Mouse (Mus musculus): ENCODE measurements around the gene Lrrc25. TPM values are rescaled to one million over a fixed set of nuclear protein-coding genes. Genes with fewer than 3 reads are reported as not detected.

Lrrc25 gene
- polyA plus RNA-seq, 1 experiment from 2014 or later, result 1.3 TPM

GRCm38 (mm10) chr8:70607603-70607897, 8.4 kb upstream of the Lrrc25 start:
- H3K4me2 ChIP-seq (ENCODE audit: low read length), result peak overlapping the region; percentile 99
- peaks cover 6% of the 10 kb centered on the region; the same call in 1 of the 2 replicates for H3K36me3 ChIP-seq (ENCODE audit: control insufficient read depth, insufficient read depth, low read length)
- H3K27ac ChIP-seq (replicated peaks in 1 of 2; ENCODE audit: control insufficient read depth in 1 of 2, insufficient read depth in 1 of 2, low read depth in 2 of 2, low read length in 2 of 2), result peak overlapping the region in 1 of 2 experiments; percentile 94; a peak in 1 of 4 replicates
- 32% methylated on average over 6 of the region's 6 CpGs for WGBS
- H3K9me3 ChIP-seq (ENCODE audit: control insufficient read depth, low read length), result no peaks in the 10 kb centered on the region
- H3K9ac ChIP-seq (ENCODE audit: low read length), result peak overlapping the region; percentile 82
- no peak for ATAC-seq (ENCODE audit: insufficient number of reproducible peaks, insufficient read depth, low FRiP score, low read depth)
- peaks cover 20 to 26% of the 10 kb centered on the region in 2 experiments; a peak in 3 of 4 replicates for H3K4me1 ChIP-seq (ENCODE audit: control insufficient read depth in 2 of 2, insufficient read depth in 2 of 2, low read length in 2 of 2)
- H3K4me3 ChIP-seq (ENCODE audit: control insufficient read depth in 1 of 2, insufficient read depth in 1 of 2, low read depth in 1 of 2, low read length in 2 of 2), result peak overlapping the region; percentile 64 to 94
- H3K27me3 ChIP-seq (ENCODE audit: control insufficient read depth, insufficient read depth, low read length), result no peaks in the 10 kb centered on the region

DNA sequence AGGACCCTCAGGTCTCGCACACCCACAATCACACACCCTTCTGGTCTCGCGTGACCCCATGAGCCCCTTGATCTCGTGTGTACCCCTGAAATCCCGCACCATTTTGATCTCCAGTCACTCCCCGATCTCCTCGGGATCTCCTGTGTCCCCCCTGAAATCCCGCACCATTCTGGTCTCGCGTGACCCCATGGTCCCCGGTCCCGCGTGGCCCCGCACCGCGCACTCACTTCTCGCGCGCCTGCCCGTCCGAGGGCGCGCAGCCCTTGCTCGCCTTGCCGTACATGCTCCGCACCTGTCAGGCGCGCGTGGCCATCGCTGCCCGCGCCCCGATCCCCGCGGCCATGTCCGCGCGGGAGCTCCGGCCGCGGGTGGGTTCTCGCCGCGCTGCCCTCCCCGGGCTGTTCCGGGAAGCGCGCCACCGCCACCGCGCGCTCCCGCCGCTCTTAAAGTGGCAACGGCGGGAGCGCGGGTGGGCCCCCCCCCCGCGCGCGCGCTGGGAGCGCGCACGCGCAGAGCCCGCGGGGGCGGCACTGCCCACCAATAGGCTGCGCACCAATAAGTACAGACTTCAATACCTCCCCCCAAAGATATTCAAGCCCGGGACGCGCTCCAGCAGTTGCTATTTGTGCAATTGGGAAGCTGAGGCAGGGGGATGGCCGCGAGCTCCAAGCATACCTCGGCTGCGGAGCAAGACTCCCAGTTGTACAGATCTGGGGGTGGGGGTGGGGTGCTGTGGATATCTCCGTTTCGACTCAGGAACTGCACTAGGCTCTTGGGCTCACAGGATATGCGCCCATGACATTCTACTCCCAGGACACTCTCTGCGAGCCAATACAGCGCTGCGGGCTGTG, 7.8 kb upstream of the Lrrc25 start:
- H3K36me3 ChIP-seq (ENCODE audit: control insufficient read depth, insufficient read depth, low read length), result no peaks in the 10 kb centered on the region
- ATAC-seq (ENCODE audit: insufficient number of reproducible peaks, insufficient read depth, low FRiP score, low read depth), result no peak
- H3K27ac ChIP-seq (replicated peaks in 1 of 2; ENCODE audit: control insufficient read depth in 1 of 2, insufficient read depth in 1 of 2, low read depth in 2 of 2, low read length in 2 of 2), result peak overlapping the region; percentile 82 to 94
- H3K4me2 ChIP-seq (ENCODE audit: low read length), result peak overlapping the region; percentile 99
- peak overlapping the region; percentile 82 for H3K9ac ChIP-seq (ENCODE audit: low read length)
- H3K4me1 ChIP-seq (ENCODE audit: control insufficient read depth in 2 of 2, insufficient read depth in 2 of 2, low read length in 2 of 2), result peaks cover 20 to 26% of the 10 kb centered on the region in 2 experiments; a peak in 3 of 4 replicates
- peak overlapping the region; percentile 64 to 94 for H3K4me3 ChIP-seq (ENCODE audit: control insufficient read depth in 1 of 2, insufficient read depth in 1 of 2, low read depth in 1 of 2, low read length in 2 of 2)
- WGBS, result 2% methylated on average over 83 of the region's 84 CpGs
- no peaks in the 10 kb centered on the region for H3K27me3 ChIP-seq (ENCODE audit: control insufficient read depth, insufficient read depth, low read length)
- H3K9me3 ChIP-seq (ENCODE audit: control insufficient read depth, low read length), result no peaks in the 10 kb centered on the region

DNA sequence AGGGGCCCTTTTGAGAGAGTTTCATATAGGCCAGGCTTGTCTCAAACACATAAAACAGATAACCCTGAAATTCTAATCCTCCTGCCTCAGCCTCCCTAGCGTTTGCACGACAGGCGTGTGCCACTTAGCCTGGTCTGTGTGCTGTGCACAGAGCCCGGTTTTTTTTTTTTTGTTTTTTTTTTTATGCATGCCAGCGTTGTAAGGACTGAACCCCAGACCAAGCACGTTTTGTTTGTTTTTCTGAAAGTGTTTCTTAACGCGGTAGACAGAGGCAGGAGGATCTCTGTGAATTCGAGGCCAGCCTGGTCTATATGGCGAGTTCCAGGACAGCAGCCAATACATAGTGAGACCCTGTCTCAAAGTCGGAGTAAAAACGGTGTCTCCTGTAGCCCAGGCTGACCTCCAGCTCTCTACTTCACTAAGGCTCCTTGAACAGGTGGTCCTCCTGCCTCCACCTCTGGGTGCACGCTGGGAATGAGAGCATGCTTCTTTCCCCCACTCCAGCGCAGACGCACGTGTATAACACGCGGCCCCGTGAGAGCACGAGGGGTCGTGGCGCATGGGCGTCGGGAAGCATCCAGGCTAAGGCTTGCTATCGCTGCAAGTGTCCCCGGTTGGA, 7.1 kb upstream of the Lrrc25 start, which contains the start of gene Ssbp4:
TSS of gene Ssbp4 (minus strand) at position 124 of the 619 bp plus-strand sequence.
- Histone ChIP-seq H3K27ac (replicated peaks in 1 of 2; ENCODE audit: control insufficient read depth in 1 of 2, insufficient read depth in 1 of 2, low read depth in 2 of 2, low read length in 2 of 2) (peak within 1 kb of the TSS; percentile 94 to 98), H3K9me3 (ENCODE audit: control insufficient read depth, low read length) (no peaks in the 10 kb centered on the region), H3K4me3 (ENCODE audit: control insufficient read depth in 1 of 2, insufficient read depth in 1 of 2, low read depth in 1 of 2, low read length in 2 of 2) (peak within 1 kb of the TSS; percentile 64 to 94), H3K4me2 (ENCODE audit: low read length) (peak within 1 kb of the TSS; percentile 99), H3K27me3 (ENCODE audit: control insufficient read depth, insufficient read depth, low read length) (no peaks in the 10 kb centered on the region), H3K4me1 (ENCODE audit: control insufficient read depth in 2 of 2, insufficient read depth in 2 of 2, low read length in 2 of 2) (peaks cover 20 to 26% of the 10 kb centered on the region in 2 experiments; a peak in 3 of 4 replicates), H3K9ac (ENCODE audit: low read length) (peak within 1 kb of the TSS; percentile 82), H3K36me3 (ENCODE audit: control insufficient read depth, insufficient read depth, low read length) (no peaks in the 10 kb centered on the region)
- no peak; the same call in 1 of the 2 replicates for ATAC-seq (ENCODE audit: insufficient number of reproducible peaks, insufficient read depth, low FRiP score, low read depth)
- WGBS, result 4% methylated on average over 26 of the region's 26 CpGs

DNA sequence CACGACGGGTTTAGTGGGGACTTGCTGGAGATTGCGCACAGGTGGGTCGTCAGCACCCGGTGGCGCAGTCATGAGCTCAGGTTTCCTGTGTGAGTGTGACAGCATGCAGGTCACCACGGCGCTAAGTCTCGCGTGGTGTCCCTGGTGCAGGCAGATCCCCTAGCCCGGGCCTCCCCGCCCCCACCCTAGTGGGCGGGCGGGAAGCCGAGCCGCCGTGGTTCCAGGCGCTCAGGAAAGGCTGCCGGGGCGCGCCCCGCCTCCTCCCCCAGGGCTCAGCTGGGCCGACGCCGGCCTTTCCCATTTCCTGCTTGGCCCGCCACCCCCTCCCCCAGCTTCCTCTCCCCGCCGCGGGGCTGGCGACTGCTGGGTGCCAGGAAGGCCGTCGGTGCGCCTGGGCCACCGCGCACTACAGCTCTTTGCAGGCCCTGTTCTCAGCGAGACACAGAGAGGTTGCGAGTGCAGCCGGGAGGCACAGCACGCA, 6.5 kb upstream of the Lrrc25 start:
- Histone ChIP-seq H3K4me2 (ENCODE audit: low read length) (peak overlapping the region; percentile 99), H3K36me3 (ENCODE audit: control insufficient read depth, insufficient read depth, low read length) (no peaks in the 10 kb centered on the region), H3K4me1 (ENCODE audit: control insufficient read depth in 2 of 2, insufficient read depth in 2 of 2, low read length in 2 of 2) (peaks cover 20 to 26% of the 10 kb centered on the region in 2 experiments; a peak in 3 of 4 replicates), H3K27ac (replicated peaks in 1 of 2; ENCODE audit: control insufficient read depth in 1 of 2, insufficient read depth in 1 of 2, low read depth in 2 of 2, low read length in 2 of 2) (peak overlapping the region; percentile 94 to 98), H3K9me3 (ENCODE audit: control insufficient read depth, low read length) (no peaks in the 10 kb centered on the region), H3K27me3 (ENCODE audit: control insufficient read depth, insufficient read depth, low read length) (no peaks in the 10 kb centered on the region), H3K9ac (ENCODE audit: low read length) (peak overlapping the region; percentile 77), H3K4me3 (ENCODE audit: control insufficient read depth in 1 of 2, insufficient read depth in 1 of 2, low read depth in 1 of 2, low read length in 2 of 2) (peak overlapping the region; percentile 54 to 64)
- WGBS, result 1% methylated on average over 32 of the region's 39 CpGs
- ATAC-seq (ENCODE audit: insufficient number of reproducible peaks, insufficient read depth, low FRiP score, low read depth), result peak; percentile 72

DNA sequence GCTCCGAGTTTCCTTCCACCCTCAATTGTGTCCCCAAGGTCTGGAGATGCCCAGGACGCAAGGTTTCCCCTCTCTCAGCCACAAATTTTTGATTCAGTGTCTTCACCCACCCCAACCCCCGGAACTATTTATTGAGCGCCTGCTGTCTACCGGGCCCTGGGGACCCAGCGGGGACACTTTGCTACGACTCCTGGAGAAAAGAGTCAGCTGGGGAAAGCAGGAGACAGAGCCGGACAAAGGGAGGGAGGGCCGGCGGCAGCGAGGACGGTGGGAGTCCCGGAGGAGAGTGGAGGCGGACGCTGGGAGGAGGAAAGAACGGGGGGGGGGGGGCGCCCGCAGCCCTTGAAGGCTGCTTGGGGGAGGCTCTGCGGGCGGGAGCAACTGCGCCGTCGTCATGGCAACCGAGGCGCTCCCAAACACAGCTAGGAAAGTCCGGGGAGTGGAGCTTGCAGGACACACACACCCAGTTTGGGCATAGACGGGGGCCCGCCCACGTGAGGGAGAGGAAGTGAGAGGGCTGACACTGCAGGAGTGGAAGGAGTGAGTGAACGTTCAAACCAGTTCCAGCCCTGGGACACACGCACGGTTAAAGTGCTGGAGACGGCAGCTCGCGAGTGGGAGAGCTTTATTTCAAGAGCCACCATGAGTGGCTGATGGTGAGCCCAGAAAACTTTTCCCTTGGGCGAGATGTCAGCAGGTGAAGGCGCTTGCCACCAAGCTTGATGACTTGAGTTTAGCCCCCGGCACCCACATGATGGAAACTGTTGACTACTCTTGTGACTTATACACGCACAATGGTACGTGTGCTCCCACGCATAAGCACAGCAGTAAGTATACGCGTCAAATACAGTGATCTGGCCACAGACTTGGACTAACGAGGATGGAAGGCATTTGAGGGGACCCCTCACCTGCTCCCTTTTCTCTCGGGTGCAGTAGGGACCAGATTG, 5.8 kb upstream of the Lrrc25 start:
- Histone ChIP-seq H3K9me3 (ENCODE audit: control insufficient read depth, low read length) (no peaks in the 10 kb centered on the region), H3K4me3 (ENCODE audit: control insufficient read depth in 1 of 2, insufficient read depth in 1 of 2, low read depth in 1 of 2, low read length in 2 of 2) (peak overlapping the region; percentile 54 to 64), H3K9ac (ENCODE audit: low read length) (peak overlapping the region; percentile 77), H3K4me1 (ENCODE audit: control insufficient read depth in 2 of 2, insufficient read depth in 2 of 2, low read length in 2 of 2) (peaks cover 20 to 26% of the 10 kb centered on the region in 2 experiments; a peak in 3 of 4 replicates), H3K27ac (replicated peaks in 1 of 2; ENCODE audit: control insufficient read depth in 1 of 2, insufficient read depth in 1 of 2, low read depth in 2 of 2, low read length in 2 of 2) (peak overlapping the region; percentile 94 to 98), H3K4me2 (ENCODE audit: low read length) (peak overlapping the region; percentile 99), H3K27me3 (ENCODE audit: control insufficient read depth, insufficient read depth, low read length) (no peaks in the 10 kb centered on the region), H3K36me3 (ENCODE audit: control insufficient read depth, insufficient read depth, low read length) (no peaks in the 10 kb centered on the region)
- 1% methylated on average over 44 of the region's 45 CpGs for WGBS
- ATAC-seq (ENCODE audit: insufficient number of reproducible peaks, insufficient read depth, low FRiP score, low read depth), result peak; percentile 66

GRCm38 (mm10) chr8:70610796-70611771, 4.9 kb upstream of the Lrrc25 start:
- peak overlapping the region; percentile 99 for H3K4me2 ChIP-seq (ENCODE audit: low read length)
- under 1% methylated on average over 54 of the region's 54 CpGs for WGBS
- peak overlapping the region; percentile 77 for H3K9ac ChIP-seq (ENCODE audit: low read length)
- H3K27ac ChIP-seq (replicated peaks in 1 of 2; ENCODE audit: control insufficient read depth in 1 of 2, insufficient read depth in 1 of 2, low read depth in 2 of 2, low read length in 2 of 2), result peak overlapping the region; percentile 80 to 94; a peak in 3 of 4 replicates
- peaks cover 20 to 26% of the 10 kb centered on the region in 2 experiments; a peak in 3 of 4 replicates for H3K4me1 ChIP-seq (ENCODE audit: control insufficient read depth in 2 of 2, insufficient read depth in 2 of 2, low read length in 2 of 2)
- H3K36me3 ChIP-seq (ENCODE audit: control insufficient read depth, insufficient read depth, low read length), result no peaks in the 10 kb centered on the region
- no peak for ATAC-seq (ENCODE audit: insufficient number of reproducible peaks, insufficient read depth, low FRiP score, low read depth)
- no peaks in the 10 kb centered on the region for H3K9me3 ChIP-seq (ENCODE audit: control insufficient read depth, low read length)
- H3K4me3 ChIP-seq (ENCODE audit: control insufficient read depth in 1 of 2, insufficient read depth in 1 of 2, low read depth in 1 of 2, low read length in 2 of 2), result peak overlapping the region; percentile 54 to 64
- no peaks in the 10 kb centered on the region for H3K27me3 ChIP-seq (ENCODE audit: control insufficient read depth, insufficient read depth, low read length)

Measured in heart, embryonic 14.5 days (tissue).